Mouse (Mus musculus) adrenal gland, postnatal 4 days (tissue): ENCODE results near the gene Cdc20b. TPM values are rescaled to one million over a fixed set of nuclear protein-coding genes. Genes with fewer than 3 reads are reported as not detected.

Experiments
- DNase-seq, 2 experiments: peaks; one replicate each; pipeline ENCODE4 v3.0.0; 2021 to 2022; ENCODE audit warnings: low spot score in 2 of 2, mixed read lengths in 2 of 2
- microRNA-seq: library from miRNA; unstranded; fragments of <30 nt; microRNA quantifications from one replicate; pipeline ENCODE4 v1.2.0, GENCODE M21; 2021
- total RNA-seq, 2 experiments: library from RNA; stranded (reverse); gene quantifications; 2 replicates each; pipeline ENCODE4 v1.2.3; 2021

Gene Cdc20b
- total RNA-seq, 2 experiments from 2014 or later, result not detected

GRCm38 (mm10) chr13:113094618-113095017 lies 59.7 kb downstream of the Cdc20b start:
- no peak for DNase-seq

GRCm38 (mm10) chr13:113097011-113097410 lies 62.1 kb downstream of the Cdc20b start:
- no peak for DNase-seq

GRCm38 (mm10) chr13:113098406-113098805 lies 63.5 kb downstream of the Cdc20b start:
- DNase-seq, result no peak

GRCm38 (mm10) chr13:113100879-113101278 lies 66.0 kb downstream of the Cdc20b start, which contains the start of gene Gzma:
Gene Gzma (minus strand): TSS chr13:113100981.
- no peak for DNase-seq

GRCm38 (mm10) chr13:113101804-113102203 lies 66.9 kb downstream of the Cdc20b start:
- no peak for DNase-seq

- no peak for DNase-seq
Measured at GRCm38 (mm10) chr13:113104759-113105158, 69.8 kb downstream of the Cdc20b start.

GRCm38 (mm10) chr13:113118977-113119376 lies 84.1 kb downstream of the Cdc20b start:
- DNase-seq, result no peak

GRCm38 (mm10) chr13:113120324-113121237 lies 85.7 kb downstream of the Cdc20b start:
- no peak for DNase-seq

- no peak for DNase-seq
Measured at GRCm38 (mm10) chr13:113121326-113121725, 86.4 kb downstream of the Cdc20b start.

GRCm38 (mm10) chr13:113129974-113130373 lies 95.1 kb downstream of the Cdc20b start:
- DNase-seq, result no peak

- no peak for DNase-seq
Measured at GRCm38 (mm10) chr13:113139597-113139996, 104.7 kb downstream of the Cdc20b start.

Small RNA genes lying within 50 kb of the gene (microRNA-seq; reads per million reads assigned to microRNA genes)
- gene Mir449a (81.8 reads per million, percentile 43 among the genes with 10 or more reads in this experiment), gene Mir449b (not detected), gene Mir449c (1.3 reads per million)

Other genes with a start within 250 kb of the Cdc20b start
- 100 to 1,000 TPM; 194 to 213 TPM for gene Plpp1, start 234.3 kb upstream of the Cdc20b start, total RNA-seq
- 10 to 100 TPM; 46.0 to 56.6 TPM for gene Mtrex, start 107.7 kb upstream of the Cdc20b start, total RNA-seq
- 10 to 100 TPM; 15.2 to 15.3 TPM for gene Dhx29, start 107.7 kb upstream of the Cdc20b start, total RNA-seq
- gene Ccno, start 47.3 kb upstream of the Cdc20b start, total RNA-seq, result under 1 TPM; 0.62 to 0.71 TPM
- gene Mcidas, start 41.3 kb upstream of the Cdc20b start, total RNA-seq, result not detected
- 10 to 100 TPM; 92.5 to 98.1 TPM for gene Gpx8, start 11.3 kb downstream of the Cdc20b start, total RNA-seq
- 1 to 10 TPM in 1 of 2 experiments, under 1 TPM in 1; 0.59 to 1.7 TPM for gene Gzma, start 65.9 kb downstream of the Cdc20b start, total RNA-seq
- gene Esm1, start 174.5 kb downstream of the Cdc20b start, total RNA-seq, result 10 to 100 TPM; 11.7 to 14.6 TPM
- gene Gzmk, start 190.8 kb downstream of the Cdc20b start, total RNA-seq, result not detected